Mouse (Mus musculus): Measurements from ENCODE around the gene Arhgap29. TPM values are rescaled to one million over a fixed set of nuclear protein-coding genes. Genes with fewer than 3 reads are reported as not detected.

Arhgap29 gene
- polyA plus RNA-seq (2014; fragmentation: Illumina TruSeq; extraction: RNeasy Lipid Tissue Mini Kit (QIAGEN cat#74804); ENCODE audit: low read depth, low replicate concordance): 65.2 TPM

DNA sequence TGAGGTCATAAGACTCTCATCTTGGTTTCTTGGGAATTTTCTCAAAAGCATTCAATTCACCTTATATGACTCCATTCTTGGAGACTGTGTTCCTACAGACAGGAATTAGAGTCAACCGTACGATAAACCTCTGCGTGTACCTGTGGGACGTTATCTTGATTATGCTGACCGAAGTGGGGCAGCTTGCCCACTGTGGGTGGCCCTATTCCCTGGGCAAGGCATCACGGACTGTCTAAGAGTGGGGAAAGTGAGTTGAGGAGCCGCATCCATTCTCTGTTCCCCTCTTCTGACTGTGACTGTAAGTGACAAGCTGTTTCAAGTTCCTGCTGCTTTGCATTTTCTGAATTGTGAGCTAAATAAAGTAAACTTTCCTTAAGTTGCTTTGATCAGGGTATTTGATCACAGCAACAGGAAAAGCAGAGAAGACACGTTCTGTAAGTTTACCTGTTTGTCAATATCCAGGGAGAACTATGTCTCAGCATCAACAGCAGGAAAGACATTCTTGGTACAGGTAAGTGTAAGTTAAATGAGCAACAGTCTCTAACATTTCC, at the start of gene Arhgap29:
TSS of gene Arhgap29 (plus strand) at position 501 of the 551 bp plus-strand sequence.

DNA sequence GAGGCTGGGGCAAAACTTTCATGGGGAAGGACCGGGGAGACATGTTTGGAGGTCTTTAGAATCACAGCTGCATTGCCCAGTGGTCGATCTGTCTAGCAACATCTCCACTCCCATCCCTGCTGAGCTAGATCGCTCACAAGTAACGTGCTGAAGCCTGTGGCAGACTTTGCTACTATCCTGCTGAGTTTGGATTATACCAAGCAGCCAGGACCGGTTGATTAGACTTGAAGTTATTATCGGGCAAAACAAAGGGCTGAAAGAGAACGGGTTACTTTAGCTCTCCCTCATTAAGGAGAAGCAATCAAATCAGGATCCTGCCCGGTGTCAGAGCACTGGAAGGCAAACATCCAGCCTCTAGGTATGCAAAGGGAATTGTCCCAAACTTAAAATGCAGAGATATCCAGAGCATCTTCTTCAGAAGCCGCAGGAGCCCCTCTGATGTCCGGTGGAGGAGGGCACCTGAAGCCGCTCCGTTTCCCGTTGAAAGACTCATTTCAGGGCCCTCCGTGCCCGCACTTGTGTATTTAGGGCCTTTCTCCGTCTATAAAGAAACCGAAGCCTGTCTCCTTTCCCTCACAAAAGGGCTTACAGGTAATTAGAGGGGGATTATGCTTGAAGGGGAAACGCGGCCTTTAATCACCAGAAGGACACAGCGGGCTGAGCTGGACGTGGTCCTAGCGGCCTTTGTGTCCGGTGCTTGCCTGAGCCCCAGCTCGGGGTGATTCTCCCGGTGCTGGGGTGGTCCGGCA, 91.6 kb downstream of the Arhgap29 start, which contains the start of gene Abca4:
TSS of gene Abca4 (plus strand) at position 645 of the 749 bp plus-strand sequence.

Other genes starting within 250 kb of the Arhgap29 start
- 195 TPM for gene F3, start 229.0 kb upstream of the Arhgap29 start, polyA plus RNA-seq (2014; fragmentation: Illumina TruSeq; extraction: RNeasy Lipid Tissue Mini Kit (QIAGEN cat#74804); ENCODE audit: low read depth, low replicate concordance)
- gene Abcd3, start 137.2 kb upstream of the Arhgap29 start, polyA plus RNA-seq (2014; fragmentation: Illumina TruSeq; extraction: RNeasy Lipid Tissue Mini Kit (QIAGEN cat#74804); ENCODE audit: low read depth, low replicate concordance): 279 TPM
- gene Abca4, start 91.9 kb downstream of the Arhgap29 start, polyA plus RNA-seq (2014; fragmentation: Illumina TruSeq; extraction: RNeasy Lipid Tissue Mini Kit (QIAGEN cat#74804); ENCODE audit: low read depth, low replicate concordance): not detected

Measured in sigmoid colon, adult 10 weeks (tissue).